Mouse (Mus musculus): ENCODE results near the gene Rxfp4.

GRCm38 (mm10) chr3:88700247-88700646 is 47.3 kb upstream of the Rxfp4 start:
- TF ChIP-seq EP300 (IDR thresholded peaks at IDR 0.05; ENCODE audit: low read depth) (no peak), CTCF (IDR thresholded peaks at IDR 0.05; ENCODE audit: low read depth) (no peak)
